Mouse (Mus musculus): ENCODE measurements at regions not wholly inside any gene's neighbourhood (a gene's known extent, or its start where the extent isn't known, plus 50 kb on each side); places are given as distances from the start of the nearest gene placed in this dataset.

DNA sequence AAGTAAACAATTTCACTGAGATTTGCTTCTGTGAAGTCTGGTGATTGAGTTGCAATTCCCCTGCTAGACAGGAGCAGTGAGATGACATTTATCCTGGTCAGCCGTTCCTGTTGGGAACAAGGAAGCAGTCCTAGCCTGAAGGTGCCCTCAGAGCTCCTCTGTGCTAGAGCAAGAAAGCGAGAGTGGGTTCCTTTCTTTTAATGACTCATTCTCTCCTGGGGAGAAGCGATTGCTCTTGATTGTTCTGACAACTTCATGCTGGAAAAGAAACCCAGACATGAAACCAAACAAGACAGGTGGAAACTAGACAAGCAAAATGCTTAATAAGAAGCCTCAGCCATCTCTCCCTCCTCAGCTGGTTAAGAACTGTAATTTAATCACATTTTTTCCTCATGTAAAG lies 450.4 kb downstream of the Dnah5 start:
- ATAC-seq (no peak), DNase-seq (no peak)
- WGBS (ENCODE audit: insufficient replicate concordance): 70% methylated on average over 3 of the region's 3 CpGs

DNA sequence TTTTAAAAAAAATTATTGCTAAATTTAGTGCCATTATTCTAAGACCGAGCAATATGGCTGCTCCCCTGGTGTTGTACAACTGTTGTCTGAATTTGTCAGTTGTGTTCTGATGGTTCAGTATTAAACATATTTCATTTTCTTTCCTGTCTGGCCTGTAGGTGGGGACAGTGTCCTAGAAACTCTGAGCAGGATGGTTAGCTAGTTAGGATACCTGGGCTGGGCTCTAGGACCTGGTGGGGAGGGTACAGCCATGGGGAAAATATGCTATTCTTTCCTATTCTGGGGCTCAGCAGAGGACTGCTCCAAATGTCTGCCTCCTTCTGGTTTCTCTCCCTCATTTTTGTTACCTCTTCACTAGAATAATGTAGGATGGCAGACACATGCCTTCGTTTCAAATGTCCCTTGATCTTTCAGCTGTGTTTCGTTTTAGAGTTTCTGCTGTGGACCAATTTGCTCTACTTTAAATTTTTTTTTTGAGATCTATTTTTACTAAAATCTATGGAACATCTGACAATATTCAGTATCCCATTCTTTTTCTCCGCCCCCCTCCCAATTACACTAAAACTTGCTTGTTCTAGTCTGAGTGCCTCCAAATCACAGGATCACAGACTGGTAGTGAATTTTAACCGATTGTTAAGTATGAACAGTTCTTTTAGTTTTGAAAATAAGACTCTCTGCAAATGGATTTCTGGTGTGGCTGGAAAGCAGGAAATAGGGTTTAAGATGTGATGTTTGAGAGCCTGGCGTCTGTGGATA lies 460.5 kb downstream of the Dnah5 start:
- Histone ChIP-seq H3K4me3 (ENCODE audit: low read depth, low read length) (no peak overlapping the region), H3K4me1 (ENCODE audit: insufficient read depth) (no peaks in the 10 kb centered on the region), H3K36me3 (replicated peaks; ENCODE audit: insufficient read depth, low read length) (no peaks in the 10 kb centered on the region), H3K9ac (replicated peaks) (no peak overlapping the region), H3K27ac (ENCODE audit: low read depth) (no peak overlapping the region), H3K4me2 (ENCODE audit: low read depth, low read length) (no peak overlapping the region), H3K27me3 (ENCODE audit: insufficient read depth, low read length) (no peaks in the 10 kb centered on the region), H3K9me3 (ENCODE audit: low read length) (no peaks in the 10 kb centered on the region)
- ATAC-seq (no peak), DNase-seq (no peak)
- 70% methylated on average over 6 of the region's 6 CpGs for WGBS (ENCODE audit: insufficient replicate concordance)
- TF ChIP-seq CTCF (IDR thresholded peaks at IDR 0.05; ENCODE audit: low read depth): 0 out of 2 replicates have a peak, but pooled peaks have one; percentile 18
- no peak for TF ChIP-seq EP300 (IDR thresholded peaks at IDR 0.05; ENCODE audit: low read depth)

More for the DNA sequence above, 450.4 kb downstream of the Dnah5 start:
- Histone ChIP-seq H3K36me3 (replicated peaks; ENCODE audit: insufficient read depth, low read length) (no peaks in the 10 kb centered on the region), H3K4me2 (ENCODE audit: low read depth, low read length) (no peak overlapping the region), H3K4me1 (ENCODE audit: insufficient read depth) (no peaks in the 10 kb centered on the region), H3K27ac (ENCODE audit: low read depth) (no peak overlapping the region), H3K9ac (replicated peaks) (no peak overlapping the region), H3K27me3 (ENCODE audit: insufficient read depth, low read length) (no peaks in the 10 kb centered on the region), H3K9me3 (ENCODE audit: low read length) (no peaks in the 10 kb centered on the region), H3K4me3 (ENCODE audit: low read depth, low read length) (no peak overlapping the region)
- no peak for TF ChIP-seq EP300 (IDR thresholded peaks at IDR 0.05; ENCODE audit: low read depth)
- no peak for TF ChIP-seq CTCF (IDR thresholded peaks at IDR 0.05; ENCODE audit: low read depth)
